Mouse (Mus musculus): ENCODE data around the gene Spns1. TPM values are rescaled to one million over a fixed set of nuclear protein-coding genes. Genes with fewer than 3 reads are reported as not detected.

The Spns1 gene
- polyA plus RNA-seq (2014; fragmentation: Nextera tagmentation; extraction: Ambion mirVana) = 41.8 and 54.6 TPM in 2 replicates

- Histone ChIP-seq H3K4me2 (replicated peaks; ENCODE audit: low read depth, low read length) (peak within 1 kb of the TSS; percentile 93), H3K36me3 (ENCODE audit: control insufficient read depth, insufficient read depth, low read length) (peaks cover 19% of the 10 kb centered on the region), H3K9me3 (ENCODE audit: control insufficient read depth, low read length) (no peaks in the 10 kb centered on the region), H3K4me1 (ENCODE audit: control insufficient read depth, insufficient read depth, low read length) (peaks cover 10% of the 10 kb centered on the region), H3K9ac (ENCODE audit: low read depth, low read length) (peak within 1 kb of the TSS; percentile 82), H3K27ac (ENCODE audit: low read depth, low read length) (peak within 1 kb of the TSS; percentile 51), H3K4me3 (ENCODE audit: low read length) (peak within 1 kb of the TSS; percentile 98), H3K27me3 (ENCODE audit: control insufficient read depth, insufficient read depth, low read length) (no peaks in the 10 kb centered on the region)
- ATAC-seq (ENCODE audit: low FRiP score, low TSS enrichment) = peak; percentile 96
- under 1% methylated on average over 33 of the region's 33 CpGs for WGBS
Measured at GRCm38 (mm10) chr7:126377278-126378158, at the start of gene Spns1. Spns1 (minus strand) TSS chr7:126377450.

GRCm38 (mm10) chr7:126424161-126424560 is 46.9 kb upstream of the Spns1 start:
- 82% methylated on average over 6 of the region's 6 CpGs for WGBS
- no peak for ATAC-seq (ENCODE audit: low FRiP score, low TSS enrichment)
- no peak overlapping the region for H3K4me2 ChIP-seq (replicated peaks; ENCODE audit: low read depth, low read length)
- H3K4me1 ChIP-seq (ENCODE audit: control insufficient read depth, insufficient read depth, low read length) = peaks cover 4% of the 10 kb centered on the region; the same call in 1 of the 2 replicates
- no peak overlapping the region for H3K4me3 ChIP-seq (ENCODE audit: low read length)
- H3K36me3 ChIP-seq (ENCODE audit: control insufficient read depth, insufficient read depth, low read length) = no peaks in the 10 kb centered on the region
- no peaks in the 10 kb centered on the region for H3K9me3 ChIP-seq (ENCODE audit: control insufficient read depth, low read length)
- no peak overlapping the region for H3K9ac ChIP-seq (ENCODE audit: low read depth, low read length)
- no peak overlapping the region for H3K27ac ChIP-seq (ENCODE audit: low read depth, low read length)
- no peaks in the 10 kb centered on the region for H3K27me3 ChIP-seq (ENCODE audit: control insufficient read depth, insufficient read depth, low read length)

- no peak for ATAC-seq (ENCODE audit: low FRiP score, low TSS enrichment)
- WGBS = 92% methylated on average over 5 of the region's 5 CpGs
- no peaks in the 10 kb centered on the region for H3K27me3 ChIP-seq (ENCODE audit: control insufficient read depth, insufficient read depth, low read length)
Measured at GRCm38 (mm10) chr7:126421756-126422155, 44.5 kb upstream of the Spns1 start.

GRCm38 (mm10) chr7:126418496-126418895 is 41.2 kb upstream of the Spns1 start:
- Histone ChIP-seq H3K4me1 (ENCODE audit: control insufficient read depth, insufficient read depth, low read length) (no peaks in the 10 kb centered on the region), H3K36me3 (ENCODE audit: control insufficient read depth, insufficient read depth, low read length) (no peaks in the 10 kb centered on the region), H3K27ac (ENCODE audit: low read depth, low read length) (no peak overlapping the region), H3K9me3 (ENCODE audit: control insufficient read depth, low read length) (no peaks in the 10 kb centered on the region), H3K4me3 (ENCODE audit: low read length) (no peak overlapping the region), H3K9ac (ENCODE audit: low read depth, low read length) (no peak overlapping the region), H3K4me2 (replicated peaks; ENCODE audit: low read depth, low read length) (no peak overlapping the region), H3K27me3 (ENCODE audit: control insufficient read depth, insufficient read depth, low read length) (no peaks in the 10 kb centered on the region)
- ATAC-seq (ENCODE audit: low FRiP score, low TSS enrichment) = no peak
- WGBS = 67% methylated on average over 3 of the region's 3 CpGs

More at GRCm38 (mm10) chr7:126421756-126422155, 44.5 kb upstream of the Spns1 start:
- no peak overlapping the region for H3K4me2 ChIP-seq (replicated peaks; ENCODE audit: low read depth, low read length)
- no peaks in the 10 kb centered on the region for H3K4me1 ChIP-seq (ENCODE audit: control insufficient read depth, insufficient read depth, low read length)
- H3K27ac ChIP-seq (ENCODE audit: low read depth, low read length) = no peak overlapping the region
- no peaks in the 10 kb centered on the region for H3K9me3 ChIP-seq (ENCODE audit: control insufficient read depth, low read length)
- no peak overlapping the region for H3K4me3 ChIP-seq (ENCODE audit: low read length)
- no peak overlapping the region for H3K9ac ChIP-seq (ENCODE audit: low read depth, low read length)
- no peaks in the 10 kb centered on the region for H3K36me3 ChIP-seq (ENCODE audit: control insufficient read depth, insufficient read depth, low read length)

GRCm38 (mm10) chr7:126417606-126418005 is 40.4 kb upstream of the Spns1 start:
- Histone ChIP-seq H3K9me3 (ENCODE audit: control insufficient read depth, low read length) (no peaks in the 10 kb centered on the region), H3K27ac (ENCODE audit: low read depth, low read length) (no peak overlapping the region)

DNA sequence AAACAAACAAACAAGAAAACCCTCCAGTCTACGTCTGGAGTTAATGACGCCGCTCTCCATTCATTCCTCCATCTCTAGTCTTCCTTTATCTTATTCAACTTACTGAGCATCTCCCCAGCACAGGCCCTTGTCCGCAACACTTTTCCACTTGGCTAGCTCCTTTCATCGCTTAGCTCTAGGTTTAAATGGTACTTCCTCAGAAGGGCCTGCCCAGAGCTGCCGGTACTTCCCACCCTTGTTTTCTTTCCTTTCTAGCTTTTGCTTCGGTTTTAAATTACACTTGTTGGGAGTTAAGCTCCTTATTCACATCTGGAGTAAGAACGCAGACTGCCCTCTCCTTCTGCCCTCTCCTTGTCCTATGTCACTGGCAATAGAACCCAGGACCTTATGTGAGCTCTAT is 39.8 kb upstream of the Spns1 start:
- Histone ChIP-seq H3K27me3 (ENCODE audit: control insufficient read depth, insufficient read depth, low read length) (no peaks in the 10 kb centered on the region), H3K9ac (ENCODE audit: low read depth, low read length) (no peak overlapping the region), H3K9me3 (ENCODE audit: control insufficient read depth, low read length) (no peaks in the 10 kb centered on the region), H3K27ac (ENCODE audit: low read depth, low read length) (no peak overlapping the region), H3K4me1 (ENCODE audit: control insufficient read depth, insufficient read depth, low read length) (no peaks in the 10 kb centered on the region), H3K4me2 (replicated peaks; ENCODE audit: low read depth, low read length) (no peak overlapping the region), H3K36me3 (ENCODE audit: control insufficient read depth, insufficient read depth, low read length) (no peaks in the 10 kb centered on the region), H3K4me3 (ENCODE audit: low read length) (no peak overlapping the region)
- 41% methylated on average over 8 of the region's 8 CpGs for WGBS
- no peak for ATAC-seq (ENCODE audit: low FRiP score, low TSS enrichment)

More at GRCm38 (mm10) chr7:126417606-126418005, 40.4 kb upstream of the Spns1 start:
- ATAC-seq (ENCODE audit: low FRiP score, low TSS enrichment) = no peak
- 90% methylated on average over 4 of the region's 4 CpGs for WGBS
- H3K9ac ChIP-seq (ENCODE audit: low read depth, low read length) = no peak overlapping the region
- H3K36me3 ChIP-seq (ENCODE audit: control insufficient read depth, insufficient read depth, low read length) = no peaks in the 10 kb centered on the region
- H3K4me2 ChIP-seq (replicated peaks; ENCODE audit: low read depth, low read length) = no peak overlapping the region
- no peaks in the 10 kb centered on the region for H3K27me3 ChIP-seq (ENCODE audit: control insufficient read depth, insufficient read depth, low read length)
- no peak overlapping the region for H3K4me3 ChIP-seq (ENCODE audit: low read length)
- H3K4me1 ChIP-seq (ENCODE audit: control insufficient read depth, insufficient read depth, low read length) = no peaks in the 10 kb centered on the region

GRCm38 (mm10) chr7:126416615-126417014 is 39.4 kb upstream of the Spns1 start:
- no peaks in the 10 kb centered on the region for H3K9me3 ChIP-seq (ENCODE audit: control insufficient read depth, low read length)
- H3K4me1 ChIP-seq (ENCODE audit: control insufficient read depth, insufficient read depth, low read length) = no peaks in the 10 kb centered on the region
- no peak overlapping the region for H3K4me2 ChIP-seq (replicated peaks; ENCODE audit: low read depth, low read length)
- ATAC-seq (ENCODE audit: low FRiP score, low TSS enrichment) = no peak
- 61% methylated on average over 2 of the region's 2 CpGs for WGBS
- H3K4me3 ChIP-seq (ENCODE audit: low read length) = no peak overlapping the region
- no peaks in the 10 kb centered on the region for H3K27me3 ChIP-seq (ENCODE audit: control insufficient read depth, insufficient read depth, low read length)
- H3K9ac ChIP-seq (ENCODE audit: low read depth, low read length) = no peak overlapping the region
- no peaks in the 10 kb centered on the region for H3K36me3 ChIP-seq (ENCODE audit: control insufficient read depth, insufficient read depth, low read length)
- no peak overlapping the region for H3K27ac ChIP-seq (ENCODE audit: low read depth, low read length)

DNA sequence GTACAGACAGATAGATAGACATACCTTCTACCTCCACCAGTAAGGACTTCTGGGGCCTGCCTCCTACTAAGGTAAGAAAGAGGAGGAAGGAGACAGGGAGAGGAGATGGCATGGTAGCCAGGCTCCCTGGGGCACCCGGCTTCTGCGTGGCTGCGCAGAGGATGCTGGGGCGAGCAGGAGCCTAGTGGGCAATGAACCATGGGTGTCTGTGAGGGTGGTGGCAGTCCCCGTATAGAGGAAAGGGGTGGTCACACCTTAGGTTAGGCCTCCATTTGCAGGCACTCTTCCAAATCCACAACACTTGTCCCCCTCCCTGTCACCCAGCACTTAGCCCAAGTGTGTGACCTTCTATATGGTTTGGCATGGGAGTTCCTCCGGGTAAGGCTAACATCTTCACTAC is 37.5 kb upstream of the Spns1 start, which contains the start of gene Cd19:
Gene Cd19 (minus strand): TSS at position 165 of the 400 bp plus-strand sequence.
- no peaks in the 10 kb centered on the region for H3K27me3 ChIP-seq (ENCODE audit: control insufficient read depth, insufficient read depth, low read length)
- H3K9ac ChIP-seq (ENCODE audit: low read depth, low read length) = no peak within 1 kb of the TSS
- WGBS = 84% methylated on average over 6 of the region's 6 CpGs
- H3K4me2 ChIP-seq (replicated peaks; ENCODE audit: low read depth, low read length) = no peak within 1 kb of the TSS
- no peaks in the 10 kb centered on the region for H3K9me3 ChIP-seq (ENCODE audit: control insufficient read depth, low read length)
- no peaks in the 10 kb centered on the region for H3K4me1 ChIP-seq (ENCODE audit: control insufficient read depth, insufficient read depth, low read length)
- H3K36me3 ChIP-seq (ENCODE audit: control insufficient read depth, insufficient read depth, low read length) = no peaks in the 10 kb centered on the region
- ATAC-seq (ENCODE audit: low FRiP score, low TSS enrichment) = no peak
- H3K27ac ChIP-seq (ENCODE audit: low read depth, low read length) = no peak within 1 kb of the TSS
- H3K4me3 ChIP-seq (ENCODE audit: low read length) = no peak within 1 kb of the TSS

- no peak for ATAC-seq (ENCODE audit: low FRiP score, low TSS enrichment)
Measured at GRCm38 (mm10) chr7:126411061-126411460, 33.8 kb upstream of the Spns1 start.

More at GRCm38 (mm10) chr7:126411061-126411460, 33.8 kb upstream of the Spns1 start:
- Histone ChIP-seq H3K9me3 (ENCODE audit: control insufficient read depth, low read length) (no peaks in the 10 kb centered on the region), H3K4me1 (ENCODE audit: control insufficient read depth, insufficient read depth, low read length) (no peaks in the 10 kb centered on the region), H3K4me2 (replicated peaks; ENCODE audit: low read depth, low read length) (no peak overlapping the region), H3K27ac (ENCODE audit: low read depth, low read length) (no peak overlapping the region), H3K36me3 (ENCODE audit: control insufficient read depth, insufficient read depth, low read length) (no peaks in the 10 kb centered on the region), H3K4me3 (ENCODE audit: low read length) (no peak overlapping the region), H3K27me3 (ENCODE audit: control insufficient read depth, insufficient read depth, low read length) (no peaks in the 10 kb centered on the region), H3K9ac (ENCODE audit: low read depth, low read length) (no peak overlapping the region)
- 89% methylated on average over 4 of the region's 4 CpGs for WGBS

Data from kidney, embryonic 14.5 days (tissue).